Mouse (Mus musculus) stomach, embryonic 16.5 days (tissue): ENCODE results near the gene Rassf4. TPM values are rescaled to one million over a fixed set of nuclear protein-coding genes. Genes with fewer than 3 reads are reported as not detected.

ENCODE experiments used
- ATAC-seq: fragments of 200-750 bp; cut with Nextera tagmentation; 2 replicates; pipeline ENCODE4 v1.8.0; 2017; ENCODE audit warnings: moderate number of reproducible peaks, moderate TSS enrichment; ENCODE audit not compliant: insufficient read depth, low FRiP score
- H3K27ac ChIP-seq: fragments of 300-500 bp; sonication (generic); 2 replicates; pipeline ENCODE4 v1.5.1; 2014; ENCODE audit warnings: low read length
- H3K27me3 ChIP-seq: fragments of 300-500 bp; sonication (generic); 2 replicates; pipeline ENCODE4 v1.6.1; 2014; ENCODE audit warnings: low read length, control low read depth, mixed read lengths; ENCODE audit not compliant: control insufficient read depth, insufficient read depth
- H3K36me3 ChIP-seq: fragments of 300-500 bp; sonication (generic); 2 replicates; pipeline ENCODE4 v1.6.1; 2014; ENCODE audit warnings: low read length; ENCODE audit not compliant: control insufficient read depth, insufficient read depth
- H3K4me1 ChIP-seq: fragments of 300-500 bp; sonication (generic); 2 replicates; pipeline ENCODE4 v1.6.1; 2014; ENCODE audit warnings: low read length, control low read depth, mixed read lengths; ENCODE audit not compliant: control insufficient read depth, insufficient read depth
- H3K4me2 ChIP-seq: fragments of 300-500 bp; sonication (generic); 2 replicates; pipeline ENCODE4 v1.6.1; 2014; ENCODE audit warnings: low read depth, low read length, mixed read lengths
- H3K4me3 ChIP-seq: fragments of 300-500 bp; sonication (generic); replicated peaks from 2 replicates; pipeline ENCODE4 v1.5.1; 2014; ENCODE audit warnings: mild to moderate bottlenecking, low read length
- H3K9ac ChIP-seq: fragments of 300-500 bp; sonication (generic); 2 replicates; pipeline ENCODE4 v1.6.1; 2014; ENCODE audit warnings: low read length
- H3K9me3 ChIP-seq: fragments of 300-500 bp; sonication (generic); replicated peaks from 2 replicates; pipeline ENCODE4 v1.6.1; 2016; ENCODE audit warnings: low read length, control low read depth; ENCODE audit not compliant: control insufficient read depth
- WGBS: fragments of 180-500 bp; shearing (Covaris S2); extraction: QIAGEN DNeasy Blood & Tissue Kit; methylation state at CpG from one replicate; pipeline ENCODE4 v1.1.7; 2014; 5-methylcytosine and 5-hydroxymethylcytosine counted together
- polyA plus RNA-seq: library from polyadenylated mRNA; unstranded; fragments of >200 nt; fragmentation: Nextera tagmentation; extraction: Ambion mirVana; gene quantifications from 2 replicates; pipeline ENCODE4 v1.2.1, GENCODE M21; 2015

Gene Rassf4
- polyA plus RNA-seq, 1 experiment from 2014 or later = 10.3 TPM

DNA sequence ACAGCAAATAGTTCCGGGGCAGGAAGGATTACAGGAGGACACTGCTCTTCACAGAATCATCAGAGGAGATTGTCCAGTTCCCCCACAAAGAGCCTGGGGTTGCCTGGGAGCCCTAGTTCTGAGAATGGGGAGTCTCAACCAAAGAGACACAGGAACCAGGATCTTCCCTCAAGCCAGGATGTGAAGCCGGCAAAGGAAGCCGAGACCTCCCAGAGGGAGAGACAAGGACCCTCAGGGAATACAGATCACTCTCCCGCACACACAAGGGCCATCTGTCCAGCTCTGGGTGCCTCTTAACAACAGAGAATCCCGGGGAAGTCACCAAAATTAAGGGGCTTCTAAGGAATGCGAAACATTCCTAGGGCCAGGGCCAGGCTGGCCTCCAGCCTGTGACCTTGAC, 3.6 kb upstream of the Rassf4 start:
- no peak for ATAC-seq
- no peaks in the 10 kb centered on the region for H3K36me3 ChIP-seq
- no peak overlapping the region for H3K9ac ChIP-seq
- H3K4me1 ChIP-seq = peaks cover 15% of the 10 kb centered on the region
- no peaks in the 10 kb centered on the region for H3K27me3 ChIP-seq
- H3K4me3 ChIP-seq = no peak overlapping the region
- 61% methylated on average over 6 of the region's 6 CpGs for WGBS
- no peak overlapping the region for H3K4me2 ChIP-seq
- no peak overlapping the region for H3K27ac ChIP-seq
- H3K9me3 ChIP-seq = no peaks in the 10 kb centered on the region

DNA sequence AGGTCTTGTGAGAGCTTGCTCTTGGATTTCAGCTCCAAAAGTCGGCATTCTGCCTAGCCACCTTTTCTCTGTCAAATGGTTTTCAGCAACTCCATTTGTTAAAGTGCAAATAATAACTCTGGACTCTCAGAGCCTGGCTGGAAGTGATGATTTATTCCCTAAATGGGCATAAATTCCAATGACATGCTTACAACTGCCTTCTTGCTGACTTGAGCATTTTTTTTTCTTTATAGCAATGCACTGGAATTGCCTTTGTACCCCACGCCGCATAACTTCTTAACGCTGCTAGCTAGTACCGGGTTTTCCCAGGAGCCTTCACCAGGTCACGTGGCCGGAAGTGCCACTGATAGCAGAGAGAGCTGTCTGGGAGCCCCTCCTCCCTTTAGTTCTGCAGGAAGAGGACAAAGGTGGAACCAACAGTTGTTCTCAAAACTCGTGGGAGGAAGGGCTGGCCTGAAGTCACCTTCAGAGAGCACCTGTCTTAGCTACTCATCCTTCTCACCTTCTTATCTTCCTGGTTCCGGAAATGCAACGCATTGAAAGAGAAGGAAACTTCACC, 2.7 kb upstream of the Rassf4 start:
- H3K27ac ChIP-seq = peak overlapping the region; percentile 7
- no peaks in the 10 kb centered on the region for H3K9me3 ChIP-seq
- no peak overlapping the region for H3K9ac ChIP-seq
- peaks cover 15% of the 10 kb centered on the region for H3K4me1 ChIP-seq
- H3K27me3 ChIP-seq = no peaks in the 10 kb centered on the region
- no peak overlapping the region for H3K4me3 ChIP-seq
- 49% methylated on average over 10 of the region's 10 CpGs for WGBS
- no peak for ATAC-seq
- H3K36me3 ChIP-seq = no peaks in the 10 kb centered on the region
- 0 out of 2 replicates have a peak overlapping the region, but pooled peaks have one; percentile 13 for H3K4me2 ChIP-seq

DNA sequence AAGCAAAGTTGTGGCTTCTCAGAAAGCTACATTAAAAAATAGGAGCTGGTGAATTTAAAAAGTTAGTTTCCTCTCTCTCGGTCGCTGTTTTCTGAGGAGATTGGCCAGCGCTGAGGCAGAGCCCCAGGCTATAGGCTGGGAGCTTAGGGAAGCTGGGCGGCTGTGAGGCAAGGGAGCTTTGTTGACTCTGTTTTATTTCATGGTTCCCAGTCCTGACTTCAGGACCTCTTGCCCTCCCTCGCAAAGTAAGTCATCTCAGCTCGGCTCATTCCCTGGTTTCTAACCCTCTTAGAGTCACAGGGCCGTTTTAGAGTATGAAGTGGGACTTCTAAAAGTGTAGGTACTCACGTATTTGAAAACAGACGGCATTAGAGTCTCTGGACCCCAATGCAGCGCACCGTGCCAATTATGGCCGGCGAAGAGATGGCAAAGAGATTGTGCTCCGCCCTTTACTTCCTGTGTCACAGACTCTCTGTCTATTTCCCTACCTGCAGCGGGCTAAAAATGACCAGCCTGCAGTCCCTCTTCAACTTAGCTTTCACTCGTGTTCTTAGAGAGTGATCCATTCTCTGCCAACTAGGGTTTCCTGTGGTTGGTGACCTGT, 633 bp upstream of the Rassf4 start:
- Histone ChIP-seq H3K36me3 (no peaks in the 10 kb centered on the region), H3K4me1 (peaks cover 20% of the 10 kb centered on the region), H3K9ac (peak overlapping the region; percentile 61), H3K4me2 (peak overlapping the region; percentile 96), H3K27ac (peak overlapping the region; percentile 72), H3K27me3 (no peaks in the 10 kb centered on the region), H3K9me3 (no peaks in the 10 kb centered on the region), H3K4me3 (peak overlapping the region; percentile 48)
- WGBS = 24% methylated on average over 16 of the region's 16 CpGs
- ATAC-seq = no peak

DNA sequence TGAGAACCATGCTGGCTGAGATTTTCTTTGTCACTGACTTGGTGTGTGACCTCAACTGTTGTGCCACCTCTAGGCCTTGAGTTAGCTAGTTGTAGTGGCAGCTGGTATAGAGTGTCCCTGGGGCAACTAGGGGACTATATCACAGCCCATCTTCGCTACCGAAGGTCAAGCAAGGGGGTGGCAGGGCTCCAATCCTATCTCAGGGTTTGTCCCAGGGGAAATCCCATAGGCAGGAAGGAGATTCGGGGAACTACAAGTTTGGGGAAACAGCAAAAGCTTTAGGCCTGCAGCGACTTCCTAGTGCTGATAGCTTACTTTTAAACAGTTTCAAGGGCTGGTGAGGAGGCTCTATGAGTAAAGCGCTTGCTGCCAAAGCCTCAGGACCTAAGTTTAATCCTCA, 1.4 kb downstream of the Rassf4 start:
- no peaks in the 10 kb centered on the region for H3K9me3 ChIP-seq
- peaks cover 20% of the 10 kb centered on the region for H3K4me1 ChIP-seq
- H3K36me3 ChIP-seq = no peaks in the 10 kb centered on the region
- H3K4me3 ChIP-seq = no peak overlapping the region
- H3K27ac ChIP-seq = no peak overlapping the region
- H3K9ac ChIP-seq = no peak overlapping the region
- H3K4me2 ChIP-seq = peak overlapping the region; percentile 96; the same call in 1 of the 2 replicates
- H3K27me3 ChIP-seq = no peaks in the 10 kb centered on the region
- no peak for ATAC-seq
- 68% methylated on average over 5 of the region's 5 CpGs for WGBS

DNA sequence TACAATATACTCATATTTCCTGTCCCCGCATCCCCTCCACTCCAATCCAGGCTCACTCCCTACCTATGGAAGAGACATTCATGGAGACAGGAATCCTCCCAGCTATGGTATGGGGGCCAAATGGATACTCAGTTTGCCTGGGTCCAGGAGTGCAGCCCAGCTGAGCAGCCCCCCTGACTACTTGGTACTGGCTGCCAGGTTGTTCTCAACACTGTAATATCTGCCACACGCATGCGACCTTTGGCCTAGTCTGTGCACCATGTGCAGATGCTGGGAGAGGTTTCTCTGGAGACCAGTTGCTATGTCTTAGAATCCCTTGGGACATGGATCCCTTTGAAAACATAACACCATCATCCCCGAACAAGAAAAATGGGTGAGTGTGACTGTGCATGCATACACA, 2.0 kb downstream of the Rassf4 start:
- Histone ChIP-seq H3K4me3 (no peak overlapping the region), H3K4me1 (peaks cover 20% of the 10 kb centered on the region), H3K4me2 (0 out of 2 replicates have a peak overlapping the region, but pooled peaks have one; percentile 16), H3K27me3 (no peaks in the 10 kb centered on the region), H3K36me3 (no peaks in the 10 kb centered on the region), H3K9ac (no peak overlapping the region), H3K9me3 (no peaks in the 10 kb centered on the region), H3K27ac (no peak overlapping the region)
- no peak for ATAC-seq
- 86% methylated on average over 4 of the region's 4 CpGs for WGBS

DNA sequence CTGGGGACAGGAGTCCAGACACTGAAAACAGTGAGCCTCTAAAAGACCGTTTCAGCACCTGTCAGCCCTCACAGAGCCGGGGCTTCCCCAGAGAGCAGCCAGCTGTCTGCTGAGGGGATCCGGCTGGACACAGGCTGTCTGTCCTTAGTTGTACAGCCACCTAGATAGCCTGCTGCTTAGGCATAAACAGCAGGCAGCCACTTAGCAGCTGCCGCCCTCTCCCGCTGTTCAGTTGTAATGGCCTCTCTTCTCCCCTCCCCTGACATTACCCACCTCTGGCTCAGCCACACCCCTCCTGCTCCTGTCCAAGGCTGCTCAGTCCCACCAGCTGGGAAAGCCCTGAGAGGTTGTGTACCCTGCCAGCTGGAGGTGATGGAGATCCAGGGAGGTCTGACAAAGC, 2.7 kb downstream of the Rassf4 start:
- Histone ChIP-seq H3K36me3 (no peaks in the 10 kb centered on the region), H3K27me3 (no peaks in the 10 kb centered on the region), H3K9ac (0 out of 2 replicates have a peak overlapping the region, but pooled peaks have one; percentile 8), H3K4me1 (peaks cover 17% of the 10 kb centered on the region), H3K4me3 (no peak overlapping the region), H3K9me3 (no peaks in the 10 kb centered on the region), H3K4me2 (no peak overlapping the region; the same call in 1 of the 2 replicates), H3K27ac (no peak overlapping the region)
- whole genome bisulfite sequencing = 18% methylated on average over 5 of the region's 5 CpGs
- ATAC-seq = no peak

DNA sequence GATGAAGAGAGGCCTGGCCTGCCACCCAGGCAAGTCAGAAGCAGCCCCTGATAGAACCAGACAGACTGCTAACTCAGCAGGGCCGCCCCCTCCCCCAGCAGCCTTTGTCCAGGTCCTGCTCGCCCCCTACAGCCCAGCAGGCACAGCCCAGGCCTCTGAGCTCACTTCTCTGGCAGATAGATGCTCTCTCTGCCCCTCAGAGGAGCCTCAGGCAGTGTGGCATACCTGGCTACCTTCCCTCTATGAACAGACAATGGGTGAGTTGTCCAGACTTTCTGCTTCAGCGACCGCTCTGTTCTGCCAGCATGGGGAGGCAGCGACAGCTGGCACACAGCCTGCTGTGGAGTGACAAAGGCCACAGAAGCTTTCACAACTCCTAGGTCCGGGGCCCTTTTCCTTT, 3.6 kb downstream of the Rassf4 start:
- whole genome bisulfite sequencing = 63% methylated on average over 6 of the region's 6 CpGs
- H3K4me1 ChIP-seq = peaks cover 17% of the 10 kb centered on the region
- H3K9ac ChIP-seq = no peak overlapping the region
- no peaks in the 10 kb centered on the region for H3K36me3 ChIP-seq
- ATAC-seq = no peak
- no peak overlapping the region for H3K4me2 ChIP-seq
- H3K27me3 ChIP-seq = no peaks in the 10 kb centered on the region
- no peaks in the 10 kb centered on the region for H3K9me3 ChIP-seq
- no peak overlapping the region for H3K4me3 ChIP-seq
- H3K27ac ChIP-seq = no peak overlapping the region

DNA sequence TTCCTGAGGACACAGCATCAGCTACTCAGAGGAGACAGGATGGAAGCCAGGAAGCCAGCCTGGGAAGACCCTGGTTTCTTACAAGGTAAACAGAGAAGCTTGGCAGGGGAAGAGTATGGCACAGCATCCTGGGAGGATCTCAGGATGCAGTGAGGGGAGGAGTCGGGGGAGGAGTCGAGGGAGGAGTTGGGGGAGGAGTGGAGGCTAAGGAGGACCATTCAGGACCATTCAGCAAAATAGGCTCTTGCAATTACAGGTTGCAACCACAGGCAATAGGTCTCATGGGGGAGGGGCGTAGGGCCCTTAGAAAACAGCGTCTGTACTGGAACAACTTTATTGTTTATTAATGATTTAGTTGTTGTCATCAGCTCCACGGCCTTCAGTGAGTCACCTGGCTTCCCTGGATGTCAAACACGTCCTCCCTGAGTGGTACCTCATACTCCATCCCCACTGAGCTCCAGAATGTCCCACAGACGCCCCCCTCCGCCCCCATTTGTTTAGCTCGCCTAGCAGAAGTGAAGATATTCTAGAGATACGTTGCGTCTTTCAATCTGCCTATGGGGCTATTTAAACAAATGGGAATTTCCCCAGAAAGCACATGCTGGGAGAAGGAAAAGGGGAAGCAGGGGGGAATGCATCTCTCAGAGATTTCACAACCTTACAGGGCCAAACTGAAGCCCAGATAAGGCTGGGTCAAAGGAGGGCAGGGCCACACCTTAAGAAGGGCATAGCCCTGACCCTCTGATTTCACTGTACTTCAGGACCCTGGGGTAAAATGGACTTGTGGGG, 4.9 kb downstream of the Rassf4 start:
- WGBS = 38% methylated on average over 11 of the region's 11 CpGs
- no peak overlapping the region for H3K4me3 ChIP-seq
- no peak overlapping the region for H3K4me2 ChIP-seq
- H3K36me3 ChIP-seq = no peaks in the 10 kb centered on the region
- H3K4me1 ChIP-seq = peaks cover 16% of the 10 kb centered on the region; the same call in 1 of the 2 replicates
- no peaks in the 10 kb centered on the region for H3K27me3 ChIP-seq
- no peak for ATAC-seq
- H3K9me3 ChIP-seq = no peaks in the 10 kb centered on the region
- H3K27ac ChIP-seq = no peak overlapping the region
- no peak overlapping the region for H3K9ac ChIP-seq

DNA sequence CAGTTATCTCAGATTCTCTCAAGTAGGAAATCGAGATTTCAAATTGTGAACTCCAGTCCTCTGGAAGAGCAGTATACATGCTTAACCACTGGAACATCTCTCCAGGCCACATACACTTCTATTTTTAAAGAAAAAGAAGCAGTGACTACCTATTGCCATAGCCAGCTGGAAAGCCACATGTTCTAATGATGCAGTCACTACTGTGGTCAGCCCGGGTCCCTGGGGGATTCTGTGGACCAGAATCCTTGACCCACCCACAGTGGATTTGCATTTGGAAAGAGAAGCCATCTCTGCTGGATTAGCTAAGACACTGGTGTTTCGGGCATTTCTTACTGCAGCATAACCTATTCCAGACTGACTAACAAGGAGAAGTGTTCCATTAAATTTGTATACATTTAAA, 6.4 kb downstream of the Rassf4 start:
- Histone ChIP-seq H3K4me2 (no peak overlapping the region), H3K9ac (no peak overlapping the region), H3K36me3 (no peaks in the 10 kb centered on the region), H3K4me1 (peaks cover 9% of the 10 kb centered on the region; the same call in 1 of the 2 replicates), H3K9me3 (no peaks in the 10 kb centered on the region), H3K27me3 (no peaks in the 10 kb centered on the region), H3K4me3 (no peak overlapping the region), H3K27ac (no peak overlapping the region)
- ATAC-seq = no peak
- WGBS = 71% methylated on average over 3 of the region's 3 CpGs
